Mouse (Mus musculus) lung, embryonic 14.5 days (tissue): ENCODE measurements around the gene Tmem184a. TPM values are rescaled to one million over a fixed set of nuclear protein-coding genes. Genes with fewer than 3 reads are reported as not detected.

Experiments
- ATAC-seq: fragments of 200-750 bp; cut with Nextera tagmentation; 2 replicates; pipeline ENCODE4 v1.8.0; 2017; ENCODE audit warnings: mild to moderate bottlenecking, moderate TSS enrichment, moderate library complexity; ENCODE audit not compliant: insufficient read depth
- DNase-seq: peaks from one replicate; pipeline ENCODE4 v3.0.0-alpha.2; 2015
- H3K27ac ChIP-seq: fragments of 300-500 bp; sonication (generic); 2 replicates; pipeline ENCODE4 v1.5.1; 2014; ENCODE audit warnings: low read depth, mild to moderate bottlenecking, moderate library complexity
- H3K27me3 ChIP-seq: fragments of 300-500 bp; sonication (generic); 2 replicates; pipeline ENCODE4 v1.6.1; 2014; ENCODE audit warnings: low read length, control low read depth; ENCODE audit not compliant: insufficient read depth
- H3K36me3 ChIP-seq: fragments of 300-500 bp; sonication (generic); 2 replicates; pipeline ENCODE4 v1.6.1; 2014; ENCODE audit warnings: control low read depth; ENCODE audit not compliant: insufficient read depth
- H3K4me1 ChIP-seq: fragments of 300-500 bp; sonication (generic); 2 replicates; pipeline ENCODE4 v1.6.1; 2014; ENCODE audit warnings: antibody characterized with exemption, control low read depth; ENCODE audit not compliant: insufficient read depth
- H3K4me2 ChIP-seq: fragments of 300-500 bp; sonication (generic); 2 replicates; pipeline ENCODE4 v1.6.1; 2014; ENCODE audit warnings: mild to moderate bottlenecking
- H3K4me3 ChIP-seq: fragments of 300-500 bp; sonication (generic); 2 replicates; pipeline ENCODE4 v1.5.1; 2014; ENCODE audit warnings: low read depth, low read length
- H3K9ac ChIP-seq: fragments of 300-500 bp; sonication (generic); 2 replicates; pipeline ENCODE4 v1.6.1; 2014
- H3K9me3 ChIP-seq: fragments of 300-500 bp; sonication (generic); 2 replicates; pipeline ENCODE4 v1.6.1; 2016; ENCODE audit warnings: low read depth, low read length, control low read depth
- CTCF ChIP-seq: IDR thresholded peaks from 2 replicates; pipeline ENCODE4 v1.5.1; 2016; ENCODE audit warnings: antibody characterized with exemption, low read depth
- WGBS: fragments of 180-500 bp; shearing (Covaris S2); extraction: QIAGEN DNeasy Blood & Tissue Kit; methylation state at CpG from one replicate; pipeline ENCODE4 v1.1.7; 2014; 5-methylcytosine and 5-hydroxymethylcytosine counted together
- polyA plus RNA-seq: library from polyadenylated mRNA; unstranded; fragments of >200 nt; fragmentation: Nextera tagmentation; extraction: Ambion mirVana; gene quantifications from 2 replicates; pipeline ENCODE4 v1.2.1, GENCODE M21; 2014

Tmem184a gene
- polyA plus RNA-seq, 1 experiment from 2014 or later: 10.5 TPM

DNA sequence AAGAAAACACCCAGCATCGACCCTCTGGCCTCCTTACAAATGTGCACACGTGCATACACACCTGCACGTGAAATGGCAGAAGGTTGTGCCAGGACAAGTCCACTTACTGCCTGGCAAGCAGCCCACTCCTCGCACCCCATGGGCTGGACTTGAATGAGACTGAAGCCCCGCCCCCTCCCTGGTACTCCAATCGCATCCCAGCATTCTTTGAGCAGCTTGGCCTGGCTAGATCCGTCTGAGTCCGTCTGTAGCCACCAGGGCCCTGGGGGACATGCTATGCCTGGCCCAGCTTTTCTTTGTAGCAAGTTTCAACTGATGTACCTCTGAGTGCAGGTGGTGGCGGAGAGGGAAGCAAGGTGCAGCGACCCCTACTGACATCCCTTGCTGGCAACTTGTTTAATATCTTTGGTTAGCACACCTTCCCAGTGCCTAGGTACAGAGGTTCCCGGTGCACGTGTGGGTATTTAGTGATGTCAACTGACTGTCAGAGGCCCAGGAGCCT, 16.1 kb downstream of the Tmem184a start:
- H3K4me3 ChIP-seq: no peak overlapping the region
- ATAC-seq: peak; percentile 74

DNA sequence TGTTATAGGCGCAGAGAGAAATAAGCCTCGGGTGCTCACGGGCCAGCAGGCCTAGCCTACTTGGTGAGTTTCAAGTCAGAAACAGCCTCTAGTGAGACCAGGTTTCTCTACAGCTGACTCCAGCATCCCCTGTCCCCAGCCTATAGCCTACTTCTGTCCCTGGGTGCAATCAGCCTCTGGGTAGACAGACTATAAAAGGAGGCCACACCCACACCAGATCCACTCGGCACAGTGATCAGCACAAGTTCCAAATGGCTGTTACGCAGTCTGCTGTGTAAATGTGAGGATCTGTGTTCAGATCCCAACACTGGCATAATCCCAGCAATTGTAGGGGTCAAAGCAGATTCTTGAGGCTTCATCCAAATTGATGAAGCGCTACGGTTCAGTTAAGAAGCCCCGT, 16.6 kb downstream of the Tmem184a start:
- DNase-seq (no peak), ATAC-seq (no peak)
- Histone ChIP-seq H3K27me3 (no peaks in the 10 kb centered on the region), H3K27ac (no peak overlapping the region), H3K4me3 (no peak overlapping the region), H3K4me2 (no peak overlapping the region), H3K9ac (no peak overlapping the region), H3K4me1 (peaks cover 16% of the 10 kb centered on the region), H3K9me3 (no peaks in the 10 kb centered on the region), H3K36me3 (peaks cover 24% of the 10 kb centered on the region)
- no peak for TF ChIP-seq CTCF
- WGBS: 74% methylated on average over 8 of the region's 8 CpGs

More for the DNA sequence above, 16.1 kb downstream of the Tmem184a start:
- peak; percentile 76 for DNase-seq
- Histone ChIP-seq H3K27me3 (no peaks in the 10 kb centered on the region), H3K9ac (peak overlapping the region; percentile 13; the same call in 1 of the 2 replicates), H3K36me3 (peaks cover 24% of the 10 kb centered on the region), H3K4me1 (peaks cover 11% of the 10 kb centered on the region), H3K4me2 (peak overlapping the region; percentile 44), H3K27ac (peak overlapping the region; percentile 69), H3K9me3 (no peaks in the 10 kb centered on the region)
- 6% methylated on average over 12 of the region's 12 CpGs for WGBS
- TF ChIP-seq CTCF: peak; percentile 41; the same call in 1 of the 2 replicates

DNA sequence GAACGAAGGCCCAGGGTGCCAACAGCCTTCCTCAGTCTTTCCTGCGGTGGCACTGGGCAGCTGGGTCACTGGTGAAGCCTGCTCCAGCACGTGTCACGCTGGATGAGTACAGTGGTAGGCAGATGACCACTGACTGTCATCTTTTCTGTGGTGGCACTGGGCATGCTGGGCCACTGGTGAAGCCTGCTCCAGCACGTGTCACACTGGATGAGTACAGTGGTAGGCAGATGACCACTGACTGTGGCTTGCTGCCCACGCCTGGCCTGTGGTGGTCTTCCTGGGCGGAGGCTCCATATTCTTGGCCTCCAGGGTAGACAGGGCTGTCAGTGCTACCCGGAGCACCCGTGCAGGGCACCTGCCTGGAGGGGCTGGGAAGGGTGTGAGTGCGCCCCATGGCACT, 17.8 kb downstream of the Tmem184a start:
- no peak for TF ChIP-seq CTCF
- Histone ChIP-seq H3K4me2 (no peak overlapping the region), H3K4me3 (no peak overlapping the region), H3K27me3 (no peaks in the 10 kb centered on the region), H3K4me1 (peaks cover 29% of the 10 kb centered on the region), H3K36me3 (peaks cover 24% of the 10 kb centered on the region), H3K27ac (no peak overlapping the region), H3K9ac (no peak overlapping the region), H3K9me3 (no peaks in the 10 kb centered on the region)
- DNase-seq (no peak), ATAC-seq (no peak)
- WGBS: 89% methylated on average over 10 of the region's 10 CpGs

DNA sequence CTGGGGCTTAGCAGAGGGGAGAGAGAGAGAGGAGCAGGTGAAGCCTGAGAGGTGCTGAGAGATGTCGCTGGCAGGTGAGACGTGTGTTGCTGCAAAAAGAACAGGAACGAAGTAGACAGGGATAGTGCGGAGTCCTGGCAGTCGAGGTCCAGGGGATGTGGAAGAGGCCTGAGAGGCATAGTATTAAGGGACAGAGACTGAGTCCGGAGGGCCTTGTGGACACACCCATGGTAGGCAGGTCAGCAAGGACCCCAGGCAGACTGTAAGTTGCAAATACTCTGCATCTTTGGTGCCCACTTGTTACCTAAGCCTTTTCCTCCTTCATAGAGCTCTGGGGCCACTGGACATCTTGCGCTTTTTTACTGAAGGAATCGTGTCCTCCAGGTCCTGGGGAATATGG, 18.5 kb downstream of the Tmem184a start:
- no peak overlapping the region for H3K4me2 ChIP-seq
- H3K36me3 ChIP-seq: peaks cover 24% of the 10 kb centered on the region
- TF ChIP-seq CTCF: no peak
- H3K9ac ChIP-seq: no peak overlapping the region
- H3K4me1 ChIP-seq: peaks cover 36% of the 10 kb centered on the region
- H3K27ac ChIP-seq: no peak overlapping the region
- 93% methylated on average over 8 of the region's 8 CpGs for WGBS
- ATAC-seq (no peak), DNase-seq (no peak)
- no peak overlapping the region for H3K4me3 ChIP-seq
- H3K27me3 ChIP-seq: no peaks in the 10 kb centered on the region
- H3K9me3 ChIP-seq: no peaks in the 10 kb centered on the region

DNA sequence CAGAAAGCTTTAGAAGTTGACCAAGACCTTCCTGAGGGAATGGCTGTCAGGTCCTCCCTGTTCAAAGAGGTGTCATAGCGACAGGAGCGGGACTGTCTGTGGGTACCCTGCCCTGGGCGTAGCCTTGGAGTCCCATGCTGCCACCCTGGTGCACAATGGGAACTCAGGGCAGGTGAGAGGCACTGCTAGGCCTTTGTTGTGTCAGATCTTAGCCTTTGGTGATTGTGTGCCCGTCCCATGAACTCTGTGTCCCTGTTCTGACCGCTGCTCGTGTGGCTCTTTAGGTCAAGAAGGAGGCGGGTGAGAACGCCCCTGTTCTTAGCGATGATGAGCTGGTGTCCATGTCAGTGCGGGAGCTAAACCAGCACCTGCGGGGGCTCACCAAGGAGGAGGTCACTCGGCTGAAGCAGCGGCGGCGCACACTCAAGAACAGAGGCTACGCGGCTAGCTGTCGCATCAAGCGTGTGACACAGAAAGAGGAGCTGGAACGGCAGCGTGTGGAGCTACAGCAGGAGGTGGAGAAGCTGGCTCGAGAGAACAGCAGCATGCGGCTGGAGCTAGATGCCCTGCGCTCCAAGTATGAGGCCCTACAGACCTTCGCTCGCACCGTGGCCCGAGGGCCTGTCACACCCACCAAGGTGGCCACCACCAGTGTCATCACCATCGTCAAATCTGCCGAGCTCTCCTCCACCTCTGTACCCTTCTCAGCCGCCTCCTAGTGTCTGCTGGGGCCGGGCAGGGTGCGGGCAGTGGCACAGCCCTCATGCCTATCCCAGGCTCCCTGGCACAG, 19.7 kb downstream of the Tmem184a start:
- Histone ChIP-seq H3K4me3 (no peak overlapping the region), H3K4me2 (no peak overlapping the region), H3K27me3 (no peaks in the 10 kb centered on the region), H3K4me1 (peaks cover 39% of the 10 kb centered on the region), H3K27ac (no peak overlapping the region), H3K9ac (no peak overlapping the region), H3K36me3 (peaks cover 24% of the 10 kb centered on the region), H3K9me3 (no peaks in the 10 kb centered on the region)
- ATAC-seq (no peak), DNase-seq (no peak)
- WGBS: 86% methylated on average over 33 of the region's 33 CpGs
- TF ChIP-seq CTCF: no peak

DNA sequence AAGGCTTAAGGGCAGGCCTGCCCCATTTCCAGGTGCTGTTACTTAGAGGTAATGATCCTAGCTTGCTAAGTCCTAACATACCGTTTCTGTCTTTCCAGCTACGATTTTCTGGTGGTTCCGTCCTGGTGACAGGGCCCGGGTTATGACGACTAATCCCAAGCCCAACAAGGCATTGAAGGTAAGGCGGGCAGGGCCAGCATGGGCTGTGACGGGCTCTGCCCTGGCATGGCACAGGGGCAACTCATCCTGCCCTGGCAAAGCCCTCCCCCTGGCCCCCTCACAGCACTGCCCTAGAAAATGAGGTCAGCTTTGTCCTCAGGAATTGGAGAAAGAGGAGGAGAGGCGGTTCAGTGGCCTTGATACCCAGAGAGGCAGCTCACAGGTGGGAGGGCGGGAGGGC, 20.7 kb downstream of the Tmem184a start:
- ATAC-seq (no peak), DNase-seq (no peak)
- no peaks in the 10 kb centered on the region for H3K27me3 ChIP-seq
- H3K4me2 ChIP-seq: no peak overlapping the region
- peaks cover 37% of the 10 kb centered on the region for H3K4me1 ChIP-seq
- H3K4me3 ChIP-seq: no peak overlapping the region
- peaks cover 24% of the 10 kb centered on the region for H3K36me3 ChIP-seq
- H3K27ac ChIP-seq: no peak overlapping the region
- TF ChIP-seq CTCF: no peak
- no peaks in the 10 kb centered on the region for H3K9me3 ChIP-seq
- WGBS: 86% methylated on average over 9 of the region's 9 CpGs
- no peak overlapping the region for H3K9ac ChIP-seq

DNA sequence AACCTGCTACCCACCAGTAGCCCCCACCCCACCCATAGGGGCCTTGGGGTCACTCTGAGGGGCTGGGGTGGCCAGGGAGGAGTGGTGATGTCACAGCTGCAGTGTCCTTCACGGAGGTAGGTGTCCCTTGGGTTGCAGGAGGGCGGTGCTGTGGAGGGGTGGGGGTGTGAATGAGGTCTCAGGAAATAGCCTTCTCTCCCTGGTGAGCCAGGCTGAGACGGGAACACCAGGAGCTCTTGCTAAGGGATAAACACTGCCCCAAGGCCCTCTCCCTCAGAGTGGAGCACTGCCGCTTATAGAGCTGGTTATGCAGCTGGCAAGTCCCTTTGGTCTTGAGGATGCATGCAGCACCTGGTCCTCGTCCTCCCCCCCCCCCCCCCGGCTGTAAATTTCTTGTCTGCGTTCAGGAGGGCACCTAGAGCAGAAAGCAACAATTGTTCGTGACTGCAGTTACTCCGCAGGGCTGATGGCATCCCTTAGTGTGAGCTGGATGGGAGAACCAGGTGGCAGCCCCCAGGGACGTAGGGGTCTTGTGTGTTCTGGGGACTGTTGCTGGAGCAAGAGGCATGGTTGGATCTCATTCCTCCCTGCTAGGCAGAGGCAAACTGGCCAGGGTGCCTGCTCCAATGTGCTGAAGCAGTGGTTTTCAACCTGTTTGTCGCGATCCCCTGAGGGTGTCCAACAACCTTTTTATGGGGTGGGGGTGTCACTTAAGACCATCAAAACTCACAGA, 21.4 kb downstream of the Tmem184a start:
- DNase-seq (peak; percentile 46), ATAC-seq (peak; percentile 29)
- no peak for TF ChIP-seq CTCF
- Histone ChIP-seq H3K9ac (0 out of 2 replicates have a peak overlapping the region, but pooled peaks have one; percentile 17), H3K9me3 (no peaks in the 10 kb centered on the region), H3K27me3 (no peaks in the 10 kb centered on the region), H3K4me3 (peak overlapping the region; percentile 16; the same call in 1 of the 2 replicates), H3K4me2 (peak overlapping the region; percentile 57), H3K4me1 (peaks cover 36% of the 10 kb centered on the region), H3K36me3 (peaks cover 24% of the 10 kb centered on the region), H3K27ac (peak overlapping the region; percentile 75)
- WGBS: 28% methylated on average over 12 of the region's 12 CpGs
